Mouse (Mus musculus): ENCODE measurements around the gene Arhgap24. TPM values are rescaled to one million over a fixed set of nuclear protein-coding genes. Genes with fewer than 3 reads are reported as not detected.

Arhgap24 gene
- polyA plus RNA-seq, 1 experiment from 2014 or later: 11.3 TPM

DNA sequence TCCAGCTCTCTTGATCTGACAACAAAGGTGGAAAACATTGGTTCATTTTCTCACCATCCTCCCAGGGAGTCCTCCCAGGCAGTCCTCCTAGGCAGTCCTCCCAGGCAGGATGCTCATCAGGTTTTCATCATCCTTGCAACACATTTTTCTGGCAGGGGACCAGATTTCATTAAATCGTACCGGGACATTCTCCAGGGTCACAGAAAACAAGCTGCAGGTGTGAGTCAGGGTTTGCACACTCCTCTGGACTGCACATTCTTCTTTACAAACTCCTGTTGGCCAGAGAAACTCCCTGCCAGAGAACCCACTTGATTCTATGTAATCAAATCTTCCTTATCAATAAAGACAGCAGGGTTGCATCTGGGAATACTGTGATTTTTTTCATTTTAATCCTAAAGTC is 25.9 kb upstream of the Arhgap24 start:
- Histone ChIP-seq H3K9me3 (ENCODE audit: control insufficient read depth, low read length) (no peaks in the 10 kb centered on the region), H3K27ac (ENCODE audit: low read length) (no peak overlapping the region), H3K36me3 (ENCODE audit: control insufficient read depth, insufficient read depth, low read length) (no peaks in the 10 kb centered on the region), H3K27me3 (replicated peaks; ENCODE audit: control insufficient read depth, insufficient read depth, low read length) (no peaks in the 10 kb centered on the region), H3K4me1 (ENCODE audit: control insufficient read depth, insufficient read depth, low read length) (no peaks in the 10 kb centered on the region), H3K4me3 (ENCODE audit: low read length) (no peak overlapping the region), H3K4me2 (ENCODE audit: low read depth, low read length) (no peak overlapping the region), H3K9ac (ENCODE audit: low read depth, low read length) (no peak overlapping the region)
- no peak for ATAC-seq
- 42% methylated on average over 2 of the region's 2 CpGs for WGBS

DNA sequence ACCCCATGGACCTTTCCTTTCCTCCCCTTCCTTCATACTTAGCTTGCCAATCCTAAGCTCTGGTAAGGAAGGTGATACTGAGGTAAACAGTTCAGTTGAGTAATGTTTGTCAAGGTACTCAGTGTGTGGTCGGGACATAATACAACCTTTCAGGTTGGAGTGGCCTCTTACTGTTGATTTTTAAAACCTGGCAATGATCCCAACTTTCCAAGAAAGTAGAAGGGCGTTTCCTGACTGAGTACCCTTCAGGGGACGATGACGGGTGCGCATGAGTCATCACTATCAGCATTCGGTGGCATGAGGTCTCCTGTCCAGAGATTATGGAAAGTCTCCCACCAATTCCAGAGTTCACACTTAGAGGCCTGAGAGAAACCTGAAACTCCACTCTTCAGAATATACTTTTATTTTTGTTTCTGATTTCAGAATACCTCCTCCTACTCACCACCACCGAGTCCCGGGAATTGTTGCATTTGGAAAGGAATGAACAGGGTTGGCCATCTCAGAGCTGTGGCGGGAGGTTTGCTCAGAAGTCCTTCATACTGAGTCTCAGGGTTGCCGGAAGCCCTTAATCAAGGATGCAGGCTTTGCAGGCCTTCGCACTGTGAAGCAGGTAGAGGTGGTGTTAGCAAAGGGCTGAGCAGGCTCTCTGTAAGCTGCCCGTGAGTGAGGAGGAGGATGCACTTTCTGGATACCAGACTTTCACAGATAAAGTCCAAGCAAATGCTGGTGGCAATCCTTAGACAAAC is 20.6 kb upstream of the Arhgap24 start:
- Histone ChIP-seq H3K9ac (ENCODE audit: low read depth, low read length) (no peak overlapping the region), H3K4me2 (ENCODE audit: low read depth, low read length) (no peak overlapping the region), H3K4me3 (ENCODE audit: low read length) (no peak overlapping the region), H3K9me3 (ENCODE audit: control insufficient read depth, low read length) (no peaks in the 10 kb centered on the region), H3K27ac (ENCODE audit: low read length) (no peak overlapping the region), H3K36me3 (ENCODE audit: control insufficient read depth, insufficient read depth, low read length) (no peaks in the 10 kb centered on the region), H3K27me3 (replicated peaks; ENCODE audit: control insufficient read depth, insufficient read depth, low read length) (no peaks in the 10 kb centered on the region), H3K4me1 (ENCODE audit: control insufficient read depth, insufficient read depth, low read length) (no peaks in the 10 kb centered on the region)
- 68% methylated on average over 12 of the region's 12 CpGs for WGBS
- peak; percentile 46; the same call in 1 of the 2 replicates for ATAC-seq

DNA sequence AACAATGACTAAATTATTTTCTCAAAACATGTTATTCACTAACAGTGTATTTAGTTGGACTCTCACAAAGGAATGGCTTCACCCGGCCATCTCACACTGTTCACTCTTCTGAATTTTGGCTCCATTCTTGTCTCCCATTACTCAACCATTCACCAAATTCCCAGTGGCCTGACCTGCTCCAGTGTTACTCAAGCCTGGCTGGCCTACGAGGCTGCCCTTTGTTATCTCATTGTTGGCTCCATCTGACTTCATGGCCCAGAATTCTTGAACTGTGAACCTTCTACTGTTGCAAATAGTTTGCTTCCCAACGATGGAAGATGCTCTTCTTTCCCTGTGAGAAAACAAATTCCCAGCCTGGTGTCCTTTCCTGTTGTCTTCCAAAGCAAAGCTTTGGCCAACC is 18.2 kb upstream of the Arhgap24 start:
- Histone ChIP-seq H3K4me1 (ENCODE audit: control insufficient read depth, insufficient read depth, low read length) (no peaks in the 10 kb centered on the region), H3K9me3 (ENCODE audit: control insufficient read depth, low read length) (no peaks in the 10 kb centered on the region), H3K9ac (ENCODE audit: low read depth, low read length) (no peak overlapping the region), H3K27me3 (replicated peaks; ENCODE audit: control insufficient read depth, insufficient read depth, low read length) (no peaks in the 10 kb centered on the region), H3K4me3 (ENCODE audit: low read length) (no peak overlapping the region), H3K36me3 (ENCODE audit: control insufficient read depth, insufficient read depth, low read length) (no peaks in the 10 kb centered on the region), H3K27ac (ENCODE audit: low read length) (no peak overlapping the region), H3K4me2 (ENCODE audit: low read depth, low read length) (no peak overlapping the region)
- WGBS: 85% methylated on average over 3 of the region's 3 CpGs
- no peak for ATAC-seq

DNA sequence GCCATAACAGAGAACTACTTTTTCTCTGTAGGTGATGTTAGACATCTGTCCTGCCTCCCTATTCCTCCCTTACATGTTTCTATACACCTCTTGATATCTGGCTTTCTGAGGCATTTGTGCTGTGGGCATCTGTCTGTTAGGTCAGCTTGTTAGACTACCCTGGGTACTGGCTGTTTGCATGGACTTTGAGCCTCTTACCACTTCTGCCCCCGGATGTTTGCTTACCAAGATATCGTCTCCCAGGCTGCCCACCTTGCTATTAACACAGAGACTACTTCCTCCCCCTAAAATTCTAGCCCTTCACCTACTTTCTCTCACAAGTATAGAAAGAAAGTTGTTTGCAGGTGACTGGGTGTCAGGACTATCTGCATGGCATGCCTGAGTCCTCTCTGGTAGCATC is 15.8 kb upstream of the Arhgap24 start:
- H3K9me3 ChIP-seq (ENCODE audit: control insufficient read depth, low read length): no peaks in the 10 kb centered on the region
- ATAC-seq: no peak
- H3K9ac ChIP-seq (ENCODE audit: low read depth, low read length): no peak overlapping the region
- H3K4me1 ChIP-seq (ENCODE audit: control insufficient read depth, insufficient read depth, low read length): no peaks in the 10 kb centered on the region
- no peaks in the 10 kb centered on the region for H3K36me3 ChIP-seq (ENCODE audit: control insufficient read depth, insufficient read depth, low read length)
- H3K4me2 ChIP-seq (ENCODE audit: low read depth, low read length): no peak overlapping the region
- WGBS: 59% methylated on average over 2 of the region's 2 CpGs
- H3K4me3 ChIP-seq (ENCODE audit: low read length): no peak overlapping the region
- no peak overlapping the region for H3K27ac ChIP-seq (ENCODE audit: low read length)
- no peaks in the 10 kb centered on the region for H3K27me3 ChIP-seq (replicated peaks; ENCODE audit: control insufficient read depth, insufficient read depth, low read length)

DNA sequence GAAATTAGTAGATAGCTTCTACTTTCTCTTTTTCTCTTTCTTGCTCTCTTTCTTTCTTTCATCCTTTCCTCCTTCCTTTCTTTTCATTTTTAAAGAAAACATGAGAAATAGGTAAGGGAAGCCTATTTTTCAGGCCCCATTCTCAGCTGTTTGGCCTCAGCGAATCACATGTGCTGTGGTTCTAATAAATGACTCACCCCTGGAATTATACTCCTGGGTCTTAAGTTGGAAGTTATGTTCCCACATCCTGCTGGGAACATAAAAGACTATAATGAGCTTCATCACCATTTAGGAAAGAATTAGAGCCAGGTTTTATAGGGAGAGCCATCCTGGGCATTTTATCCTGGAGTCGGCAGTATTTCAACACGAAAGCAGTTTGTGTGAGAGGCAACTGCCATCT is 12.9 kb upstream of the Arhgap24 start:
- 92% methylated on average over 3 of the region's 3 CpGs for WGBS
- Histone ChIP-seq H3K4me1 (ENCODE audit: control insufficient read depth, insufficient read depth, low read length) (no peaks in the 10 kb centered on the region), H3K9me3 (ENCODE audit: control insufficient read depth, low read length) (no peaks in the 10 kb centered on the region), H3K4me2 (ENCODE audit: low read depth, low read length) (no peak overlapping the region), H3K27ac (ENCODE audit: low read length) (no peak overlapping the region), H3K36me3 (ENCODE audit: control insufficient read depth, insufficient read depth, low read length) (no peaks in the 10 kb centered on the region), H3K9ac (ENCODE audit: low read depth, low read length) (no peak overlapping the region), H3K27me3 (replicated peaks; ENCODE audit: control insufficient read depth, insufficient read depth, low read length) (no peaks in the 10 kb centered on the region), H3K4me3 (ENCODE audit: low read length) (no peak overlapping the region)
- ATAC-seq: no peak

DNA sequence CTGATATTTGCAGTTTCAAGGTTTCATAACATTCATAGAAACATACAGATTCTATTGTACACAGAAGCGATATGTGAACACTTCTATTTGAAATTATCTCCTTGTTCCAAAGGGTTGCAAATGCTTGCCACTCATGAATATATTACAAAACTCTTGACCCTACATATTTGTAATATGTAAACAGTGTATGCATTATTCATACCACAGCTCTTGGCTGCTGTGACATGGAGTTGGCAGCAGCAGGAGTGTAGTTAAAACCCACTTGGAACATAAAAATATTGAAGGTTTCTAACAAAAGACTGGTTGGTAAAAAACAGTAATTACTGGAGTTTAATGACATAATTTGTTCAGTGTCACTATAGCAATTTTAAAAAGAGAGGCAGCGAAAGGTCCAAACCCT is 10.9 kb upstream of the Arhgap24 start:
- H3K36me3 ChIP-seq (ENCODE audit: control insufficient read depth, insufficient read depth, low read length): no peaks in the 10 kb centered on the region
- no peaks in the 10 kb centered on the region for H3K27me3 ChIP-seq (replicated peaks; ENCODE audit: control insufficient read depth, insufficient read depth, low read length)
- no peak overlapping the region for H3K27ac ChIP-seq (ENCODE audit: low read length)
- no peak overlapping the region for H3K4me3 ChIP-seq (ENCODE audit: low read length)
- H3K9me3 ChIP-seq (ENCODE audit: control insufficient read depth, low read length): no peaks in the 10 kb centered on the region
- no peak for ATAC-seq
- H3K4me1 ChIP-seq (ENCODE audit: control insufficient read depth, insufficient read depth, low read length): no peaks in the 10 kb centered on the region
- 79% methylated on average over 2 of the region's 2 CpGs for WGBS
- no peak overlapping the region for H3K4me2 ChIP-seq (ENCODE audit: low read depth, low read length)
- no peak overlapping the region for H3K9ac ChIP-seq (ENCODE audit: low read depth, low read length)

DNA sequence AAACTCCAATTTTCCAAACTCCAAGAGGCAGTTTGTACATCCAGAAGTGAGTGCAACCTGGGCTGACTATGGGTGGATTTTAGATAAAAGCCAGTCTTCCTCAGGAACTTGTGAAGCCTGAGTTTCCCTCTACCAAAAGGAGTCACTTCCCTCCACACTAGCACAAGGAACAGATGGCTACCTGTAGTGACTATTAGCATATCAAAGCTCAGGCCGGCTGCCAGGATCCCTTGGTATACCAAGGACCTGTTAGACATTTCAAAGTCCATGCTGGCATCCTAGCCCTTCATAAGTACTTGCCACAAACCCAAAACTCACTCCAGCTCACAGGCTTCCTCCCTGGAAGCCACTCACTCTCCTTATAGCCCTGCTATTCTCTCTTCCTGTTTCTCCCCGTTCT is 3.1 kb upstream of the Arhgap24 start:
- Histone ChIP-seq H3K4me3 (ENCODE audit: low read length) (no peak overlapping the region), H3K36me3 (ENCODE audit: control insufficient read depth, insufficient read depth, low read length) (no peaks in the 10 kb centered on the region), H3K4me1 (ENCODE audit: control insufficient read depth, insufficient read depth, low read length) (0 out of 2 replicates have a peak, but pooled peaks cover 5% of the 10 kb centered on the region), H3K9me3 (ENCODE audit: control insufficient read depth, low read length) (no peaks in the 10 kb centered on the region), H3K4me2 (ENCODE audit: low read depth, low read length) (no peak overlapping the region), H3K9ac (ENCODE audit: low read depth, low read length) (no peak overlapping the region), H3K27me3 (replicated peaks; ENCODE audit: control insufficient read depth, insufficient read depth, low read length) (no peaks in the 10 kb centered on the region), H3K27ac (ENCODE audit: low read length) (no peak overlapping the region)
- WGBS: 15% methylated on average over 2 of the region's 2 CpGs
- ATAC-seq: no peak

DNA sequence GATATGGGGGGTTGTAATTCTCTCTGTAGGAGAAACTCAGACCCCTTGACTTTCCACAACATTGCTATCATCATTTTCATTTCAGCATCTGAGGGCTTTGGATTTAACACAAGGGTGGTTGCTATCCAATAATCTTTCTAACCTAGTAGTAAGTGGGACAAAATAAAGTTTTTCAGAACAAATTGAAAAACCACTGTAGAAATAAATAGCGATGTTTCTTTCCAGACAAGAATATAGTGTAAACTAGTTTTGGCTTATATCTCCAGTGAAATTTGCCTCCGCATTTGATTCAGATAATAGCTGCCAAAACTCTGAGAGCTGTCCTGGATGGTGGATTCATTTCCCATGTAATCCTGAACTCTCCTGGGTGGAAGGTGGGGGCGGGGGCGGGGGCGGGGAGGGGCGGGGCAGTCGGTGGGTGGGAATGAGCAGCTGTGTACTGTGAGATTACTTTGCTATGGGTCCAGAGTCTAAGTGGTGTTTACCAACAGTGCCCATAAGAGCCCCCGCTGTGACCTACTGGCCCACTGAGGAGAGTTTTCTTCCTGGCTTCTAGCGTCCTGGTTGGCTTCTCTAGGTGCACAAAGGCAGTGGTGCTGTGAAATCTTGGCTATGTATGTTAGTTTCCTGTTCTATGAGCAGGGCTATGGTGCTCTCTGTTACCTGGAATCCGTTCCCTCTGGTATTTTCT is 2.2 kb downstream of the Arhgap24 start:
- WGBS: 29% methylated on average over 10 of the region's 10 CpGs
- no peak overlapping the region for H3K27ac ChIP-seq (ENCODE audit: low read length)
- H3K4me2 ChIP-seq (ENCODE audit: low read depth, low read length): peak overlapping the region; percentile 13; the same call in 1 of the 2 replicates
- no peak overlapping the region for H3K9ac ChIP-seq (ENCODE audit: low read depth, low read length)
- no peak overlapping the region for H3K4me3 ChIP-seq (ENCODE audit: low read length)
- H3K9me3 ChIP-seq (ENCODE audit: control insufficient read depth, low read length): no peaks in the 10 kb centered on the region
- ATAC-seq: peak; percentile 41
- no peaks in the 10 kb centered on the region for H3K36me3 ChIP-seq (ENCODE audit: control insufficient read depth, insufficient read depth, low read length)
- H3K4me1 ChIP-seq (ENCODE audit: control insufficient read depth, insufficient read depth, low read length): 0 out of 2 replicates have a peak, but pooled peaks cover 5% of the 10 kb centered on the region
- no peaks in the 10 kb centered on the region for H3K27me3 ChIP-seq (replicated peaks; ENCODE audit: control insufficient read depth, insufficient read depth, low read length)

DNA sequence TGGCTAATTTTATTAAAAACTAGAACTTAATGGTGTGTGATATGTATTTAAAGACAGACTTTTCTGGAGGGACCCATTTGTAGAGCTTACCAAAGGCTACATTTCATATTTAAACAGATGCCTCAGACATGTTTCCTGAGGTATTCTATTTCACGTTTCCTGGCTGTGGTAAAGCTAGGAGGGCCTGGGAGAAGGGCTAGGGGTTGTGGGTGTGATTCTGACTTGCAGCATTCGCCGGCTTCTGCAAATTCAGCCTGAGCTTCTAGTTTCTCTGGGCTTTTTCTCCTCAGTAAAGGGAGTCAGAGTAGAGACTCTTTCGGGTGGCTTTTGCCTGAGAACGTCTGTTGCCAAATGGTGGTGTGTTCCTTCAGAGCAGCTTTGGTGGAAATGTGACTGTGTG is 10.4 kb downstream of the Arhgap24 start:
- Histone ChIP-seq H3K9me3 (ENCODE audit: control insufficient read depth, low read length) (no peaks in the 10 kb centered on the region), H3K9ac (ENCODE audit: low read depth, low read length) (no peak overlapping the region), H3K4me2 (ENCODE audit: low read depth, low read length) (no peak overlapping the region), H3K27ac (ENCODE audit: low read length) (no peak overlapping the region), H3K4me1 (ENCODE audit: control insufficient read depth, insufficient read depth, low read length) (no peaks in the 10 kb centered on the region), H3K27me3 (replicated peaks; ENCODE audit: control insufficient read depth, insufficient read depth, low read length) (no peaks in the 10 kb centered on the region), H3K36me3 (ENCODE audit: control insufficient read depth, insufficient read depth, low read length) (no peaks in the 10 kb centered on the region), H3K4me3 (ENCODE audit: low read length) (no peak overlapping the region)
- no peak for ATAC-seq
- 77% methylated on average over 5 of the region's 5 CpGs for WGBS
